Mouse (Mus musculus): ENCODE results near the gene Stox1. TPM values are rescaled to one million over a fixed set of nuclear protein-coding genes. Genes with fewer than 3 reads are reported as not detected.

Gene Stox1
- polyA plus RNA-seq, 1 experiment from 2014 or later: 0.21 TPM

DNA sequence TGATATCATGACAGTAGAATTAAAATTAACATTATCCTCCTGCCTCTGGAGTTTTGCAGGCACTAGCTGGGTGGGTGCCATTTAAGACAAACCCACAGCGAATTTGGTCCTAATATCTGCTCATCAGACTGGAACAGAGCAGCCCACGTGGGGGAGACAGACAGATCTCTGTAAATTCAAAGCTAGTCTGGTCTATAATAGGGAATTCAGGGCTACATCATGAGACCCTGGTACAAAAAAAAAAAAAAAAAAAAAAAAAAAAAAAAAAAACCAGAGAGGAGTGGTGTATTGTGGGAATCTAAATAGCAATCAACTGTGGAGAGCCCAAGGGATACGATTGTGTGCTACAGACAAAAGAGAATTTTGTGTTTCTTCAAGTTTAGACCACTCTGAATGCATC lies 33.7 kb downstream of the Stox1 start:
- no peak overlapping the region for H3K4me3 ChIP-seq (ENCODE audit: low read depth, low read length)
- H3K9me3 ChIP-seq (ENCODE audit: low read length): no peaks in the 10 kb centered on the region
- 81% methylated on average over 3 of the region's 3 CpGs for WGBS (ENCODE audit: insufficient replicate concordance)
- H3K36me3 ChIP-seq (replicated peaks; ENCODE audit: insufficient read depth, low read length): no peaks in the 10 kb centered on the region
- H3K4me1 ChIP-seq (ENCODE audit: insufficient read depth): no peaks in the 10 kb centered on the region
- ATAC-seq (no peak), DNase-seq (no peak)
- TF ChIP-seq CTCF (IDR thresholded peaks at IDR 0.05; ENCODE audit: low read depth): no peak
- no peak for TF ChIP-seq EP300 (IDR thresholded peaks at IDR 0.05; ENCODE audit: low read depth)
- H3K27ac ChIP-seq (ENCODE audit: low read depth): no peak overlapping the region
- no peak overlapping the region for H3K4me2 ChIP-seq (ENCODE audit: low read depth, low read length)
- H3K27me3 ChIP-seq (ENCODE audit: insufficient read depth, low read length): no peaks in the 10 kb centered on the region
- no peak overlapping the region for H3K9ac ChIP-seq (replicated peaks)

GRCm38 (mm10) chr10:62687032-62687674 lies 38.8 kb downstream of the Stox1 start:
- no peak overlapping the region for H3K27ac ChIP-seq (ENCODE audit: low read depth)
- H3K36me3 ChIP-seq (replicated peaks; ENCODE audit: insufficient read depth, low read length): no peaks in the 10 kb centered on the region
- no peak overlapping the region for H3K4me2 ChIP-seq (ENCODE audit: low read depth, low read length)
- ATAC-seq (no peak), DNase-seq (no peak)
- H3K4me1 ChIP-seq (ENCODE audit: insufficient read depth): no peaks in the 10 kb centered on the region
- 82% methylated on average over 15 of the region's 15 CpGs for WGBS (ENCODE audit: insufficient replicate concordance)
- H3K27me3 ChIP-seq (ENCODE audit: insufficient read depth, low read length): no peaks in the 10 kb centered on the region
- H3K9ac ChIP-seq (replicated peaks): no peak overlapping the region
- TF ChIP-seq CTCF (IDR thresholded peaks at IDR 0.05; ENCODE audit: low read depth) (no peak), EP300 (IDR thresholded peaks at IDR 0.05; ENCODE audit: low read depth) (no peak)
- H3K4me3 ChIP-seq (ENCODE audit: low read depth, low read length): no peak overlapping the region
- no peaks in the 10 kb centered on the region for H3K9me3 ChIP-seq (ENCODE audit: low read length)

- no peak overlapping the region for H3K4me3 ChIP-seq (ENCODE audit: low read depth, low read length)
Measured at GRCm38 (mm10) chr10:62683043-62683442, 42.9 kb downstream of the Stox1 start.

GRCm38 (mm10) chr10:62679833-62680232 lies 46.1 kb downstream of the Stox1 start:
- H3K4me1 ChIP-seq (ENCODE audit: insufficient read depth): no peaks in the 10 kb centered on the region
- no peak overlapping the region for H3K9ac ChIP-seq (replicated peaks)
- H3K4me2 ChIP-seq (ENCODE audit: low read depth, low read length): no peak overlapping the region
- TF ChIP-seq CTCF (IDR thresholded peaks at IDR 0.05; ENCODE audit: low read depth) (peak; percentile 62), EP300 (IDR thresholded peaks at IDR 0.05; ENCODE audit: low read depth) (no peak)
- 73% methylated on average over 1 of the region's 1 CpGs for WGBS (ENCODE audit: insufficient replicate concordance)
- DNase-seq (no peak), ATAC-seq (no peak)
- no peak overlapping the region for H3K27ac ChIP-seq (ENCODE audit: low read depth)
- H3K36me3 ChIP-seq (replicated peaks; ENCODE audit: insufficient read depth, low read length): no peaks in the 10 kb centered on the region
- H3K27me3 ChIP-seq (ENCODE audit: insufficient read depth, low read length): no peaks in the 10 kb centered on the region
- H3K4me3 ChIP-seq (ENCODE audit: low read depth, low read length): no peak overlapping the region
- H3K9me3 ChIP-seq (ENCODE audit: low read length): 0 out of 2 replicates have a peak, but pooled peaks cover 4% of the 10 kb centered on the region

More at GRCm38 (mm10) chr10:62683043-62683442, 42.9 kb downstream of the Stox1 start:
- 35% methylated on average over 5 of the region's 5 CpGs for WGBS (ENCODE audit: insufficient replicate concordance)
- H3K4me1 ChIP-seq (ENCODE audit: insufficient read depth): no peaks in the 10 kb centered on the region
- H3K36me3 ChIP-seq (replicated peaks; ENCODE audit: insufficient read depth, low read length): no peaks in the 10 kb centered on the region
- H3K27me3 ChIP-seq (ENCODE audit: insufficient read depth, low read length): no peaks in the 10 kb centered on the region
- H3K9ac ChIP-seq (replicated peaks): no peak overlapping the region
- H3K27ac ChIP-seq (ENCODE audit: low read depth): no peak overlapping the region
- ATAC-seq (0 out of 2 replicates have a peak, but pooled peaks have one; percentile 13), DNase-seq (peak; percentile 50)
- peak; percentile 68 for TF ChIP-seq CTCF (IDR thresholded peaks at IDR 0.05; ENCODE audit: low read depth)
- TF ChIP-seq EP300 (IDR thresholded peaks at IDR 0.05; ENCODE audit: low read depth): no peak
- 0 out of 2 replicates have a peak, but pooled peaks cover 4% of the 10 kb centered on the region for H3K9me3 ChIP-seq (ENCODE audit: low read length)
- H3K4me2 ChIP-seq (ENCODE audit: low read depth, low read length): no peak overlapping the region

DNA sequence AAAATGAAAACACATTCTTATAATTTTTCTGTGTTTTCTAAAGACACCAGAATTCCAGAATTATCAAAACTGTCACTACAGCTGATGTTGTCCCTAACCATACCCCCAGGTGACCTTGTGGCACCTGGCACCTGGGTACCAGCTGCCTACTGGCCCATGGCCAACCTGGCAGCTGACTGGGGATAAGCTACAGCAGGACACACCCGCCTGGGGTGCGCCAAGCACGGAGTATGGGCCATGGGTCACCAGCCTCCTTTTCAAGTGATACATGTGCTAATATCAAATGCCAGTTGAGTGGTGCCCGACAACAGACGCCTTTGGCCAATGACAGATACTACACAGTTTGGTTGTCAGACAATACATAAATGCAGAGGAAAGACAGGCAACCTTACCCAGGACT lies 48.6 kb downstream of the Stox1 start:
- Histone ChIP-seq H3K36me3 (replicated peaks; ENCODE audit: insufficient read depth, low read length) (no peaks in the 10 kb centered on the region), H3K9ac (replicated peaks) (no peak overlapping the region), H3K4me2 (ENCODE audit: low read depth, low read length) (no peak overlapping the region), H3K4me3 (ENCODE audit: low read depth, low read length) (no peak overlapping the region), H3K27me3 (ENCODE audit: insufficient read depth, low read length) (no peaks in the 10 kb centered on the region), H3K27ac (ENCODE audit: low read depth) (no peak overlapping the region), H3K9me3 (ENCODE audit: low read length) (0 out of 2 replicates have a peak, but pooled peaks cover 4% of the 10 kb centered on the region), H3K4me1 (ENCODE audit: insufficient read depth) (no peaks in the 10 kb centered on the region)
- 69% methylated on average over 5 of the region's 5 CpGs for WGBS (ENCODE audit: insufficient replicate concordance)
- no peak for ATAC-seq
- no peak for TF ChIP-seq CTCF (IDR thresholded peaks at IDR 0.05; ENCODE audit: low read depth)
- no peak for TF ChIP-seq EP300 (IDR thresholded peaks at IDR 0.05; ENCODE audit: low read depth)
- no peak for DNase-seq

DNA sequence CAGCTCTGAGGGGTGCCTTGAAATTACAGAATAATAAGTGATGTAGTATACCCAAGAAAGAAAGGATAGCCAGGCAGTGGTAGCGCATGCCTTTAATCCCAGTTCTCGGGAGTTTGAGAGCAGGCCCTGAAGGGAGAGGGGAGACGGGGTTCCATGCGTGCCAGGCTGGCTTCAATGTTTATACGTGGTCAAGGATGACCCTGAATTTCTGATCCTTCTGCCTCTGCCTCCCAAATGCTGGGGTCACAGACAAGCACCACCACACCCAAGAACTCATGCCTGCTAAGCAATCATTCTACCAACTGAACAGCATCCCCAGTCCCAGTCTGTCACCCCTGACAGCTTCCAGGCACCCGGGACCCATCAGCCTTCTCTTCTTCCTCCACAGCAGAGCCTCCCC lies 49.7 kb downstream of the Stox1 start:
- no peaks in the 10 kb centered on the region for H3K4me1 ChIP-seq (ENCODE audit: insufficient read depth)
- TF ChIP-seq CTCF (IDR thresholded peaks at IDR 0.05; ENCODE audit: low read depth): no peak
- TF ChIP-seq EP300 (IDR thresholded peaks at IDR 0.05; ENCODE audit: low read depth): no peak
- no peak for DNase-seq
- H3K4me3 ChIP-seq (ENCODE audit: low read depth, low read length): no peak overlapping the region
- no peak overlapping the region for H3K27ac ChIP-seq (ENCODE audit: low read depth)
- H3K9me3 ChIP-seq (ENCODE audit: low read length): 0 out of 2 replicates have a peak, but pooled peaks cover 4% of the 10 kb centered on the region
- H3K9ac ChIP-seq (replicated peaks): no peak overlapping the region
- 72% methylated on average over 6 of the region's 6 CpGs for WGBS (ENCODE audit: insufficient replicate concordance)
- H3K4me2 ChIP-seq (ENCODE audit: low read depth, low read length): no peak overlapping the region
- no peak for ATAC-seq
- H3K36me3 ChIP-seq (replicated peaks; ENCODE audit: insufficient read depth, low read length): no peaks in the 10 kb centered on the region
- no peaks in the 10 kb centered on the region for H3K27me3 ChIP-seq (ENCODE audit: insufficient read depth, low read length)
